Mouse (Mus musculus) colon, adult 2 months (tissue): ENCODE measurements around the gene Masp1. TPM values are rescaled to one million over a fixed set of nuclear protein-coding genes. Genes with fewer than 3 reads are reported as not detected.

Source experiments
- polyA plus RNA-seq: library from polyadenylated mRNA; depleted of rRNA; stranded (reverse); fragments of >200 nt; gene quantifications from 2 replicates; pipeline ENCODE4 v1.2.3, GENCODE M21; 2012; rRNA removed

Masp1 gene
- polyA plus RNA-seq, result 2.6 and 2.7 TPM in 2 replicates

GRCm38 (mm10) chr16:23520235-23520871, at the start of gene Masp1, which contains the start of gene Rtp4:
TSS of gene Masp1 (minus strand) at chr16:23520815.
TSS of gene Rtp4 (plus strand) at chr16:23520291.

GRCm38 (mm10) chr16:23428647-23429319, 91.8 kb downstream of the Masp1 start, which contains the start of gene Rtp1:
TSS of gene Rtp1 (plus strand) at chr16:23429133.

Other genes with a start within 250 kb of the Masp1 start
- not detected in 2 replicates for gene Rtp1, start 91.7 kb downstream of the Masp1 start, polyA plus RNA-seq
- gene Rtp4, start 524 bp downstream of the Masp1 start, polyA plus RNA-seq, result 6.5 and 10.4 TPM in 2 replicates